Mouse (Mus musculus) layer of hippocampus, adult 2 months (tissue): Measurements from ENCODE around the gene Slc37a1. TPM values are rescaled to one million over a fixed set of nuclear protein-coding genes. Genes with fewer than 3 reads are reported as not detected.

Experiments used
- DNase-seq, 2 experiments: peaks; one replicate each; pipeline ENCODE4 v3.0.0; 2022; ENCODE audit warnings: low spot score in 2 of 2
- H3K27ac ChIP-seq: fragments of 200-600 bp; 2 replicates; pipeline ENCODE4 v1.8.1; 2022
- H3K4me3 ChIP-seq: fragments of 200-600 bp; 2 replicates; pipeline ENCODE4 v1.8.1; 2022; ENCODE audit warnings: mild to moderate bottlenecking
- CTCF ChIP-seq: fragments of 200-600 bp; conservative IDR thresholded peaks from 2 replicates; pipeline ENCODE4 v1.8.1; 2022; ENCODE audit warnings: antibody characterized with exemption, mild to moderate bottlenecking, moderate library complexity
- total RNA-seq, 2 experiments: library from RNA; stranded (reverse); gene quantifications; 2 replicates each; pipeline ENCODE4 v1.2.3; 2021

The Slc37a1 gene
- total RNA-seq, 2 experiments from 2014 or later: 8.4 to 11.5 TPM

- Histone ChIP-seq H3K27ac (no peak overlapping the region), H3K4me3 (no peak overlapping the region)
- TF ChIP-seq CTCF: no peak
- DNase-seq: no peak
Observed at GRCm38 (mm10) chr17:31365586-31366166, 79.1 kb downstream of the Slc37a1 start.

- no peak for DNase-seq
- Histone ChIP-seq H3K27ac (no peak overlapping the region), H3K4me3 (no peak overlapping the region)
- no peak for TF ChIP-seq CTCF
Observed at GRCm38 (mm10) chr17:31370221-31370620, 83.6 kb downstream of the Slc37a1 start.

GRCm38 (mm10) chr17:31370931-31371330, 84.3 kb downstream of the Slc37a1 start:
- TF ChIP-seq CTCF: no peak
- no peak for DNase-seq
- H3K4me3 ChIP-seq: no peak overlapping the region
- H3K27ac ChIP-seq: no peak overlapping the region

GRCm38 (mm10) chr17:31377961-31378360, 91.4 kb downstream of the Slc37a1 start:
- Histone ChIP-seq H3K27ac (peak overlapping the region; percentile 82), H3K4me3 (peak overlapping the region; percentile 25)
- TF ChIP-seq CTCF: peak; percentile 97
- peak; percentile 80 to 83 for DNase-seq

GRCm38 (mm10) chr17:31378361-31378761, 91.8 kb downstream of the Slc37a1 start:
- peak overlapping the region; percentile 25 for H3K4me3 ChIP-seq
- peak overlapping the region; percentile 82 for H3K27ac ChIP-seq
- DNase-seq: peak; percentile 29 to 30
- no peak for TF ChIP-seq CTCF

GRCm38 (mm10) chr17:31379086-31379485, 92.5 kb downstream of the Slc37a1 start:
- Histone ChIP-seq H3K4me3 (no peak overlapping the region), H3K27ac (peak overlapping the region; percentile 82)
- no peak; the same call in 1 of the 2 replicates for TF ChIP-seq CTCF
- DNase-seq: no peak

GRCm38 (mm10) chr17:31379863-31380262, 93.3 kb downstream of the Slc37a1 start:
- TF ChIP-seq CTCF: no peak

GRCm38 (mm10) chr17:31383320-31383719, 96.7 kb downstream of the Slc37a1 start:
- H3K27ac ChIP-seq: no peak overlapping the region
- no peak for TF ChIP-seq CTCF
- no peak overlapping the region for H3K4me3 ChIP-seq
- no peak for DNase-seq

More at GRCm38 (mm10) chr17:31379863-31380262, 93.3 kb downstream of the Slc37a1 start:
- H3K27ac ChIP-seq: no peak overlapping the region
- no peak for DNase-seq
- no peak overlapping the region for H3K4me3 ChIP-seq

- Histone ChIP-seq H3K27ac (no peak overlapping the region; the same call in 1 of the 2 replicates), H3K4me3 (no peak overlapping the region)
- DNase-seq: no peak
- TF ChIP-seq CTCF: no peak
Observed at GRCm38 (mm10) chr17:31384968-31385627, 98.5 kb downstream of the Slc37a1 start.

GRCm38 (mm10) chr17:31385671-31386665, 99.4 kb downstream of the Slc37a1 start, which contains the start of gene Pde9a:
Gene Pde9a, plus strand, starts transcription at chr17:31386210.
- Histone ChIP-seq H3K4me3 (peak within 1 kb of the TSS; percentile 59), H3K27ac (peak within 1 kb of the TSS; percentile 89)
- DNase-seq: peak; percentile 54 to 67
- TF ChIP-seq CTCF: no peak

GRCm38 (mm10) chr17:31386766-31387275, 100.2 kb downstream of the Slc37a1 start:
- Histone ChIP-seq H3K27ac (peak overlapping the region; percentile 89), H3K4me3 (peak overlapping the region; percentile 59)
- no peak for TF ChIP-seq CTCF
- no peak for DNase-seq

GRCm38 (mm10) chr17:31389432-31390050, 102.9 kb downstream of the Slc37a1 start:
- DNase-seq: no peak
- Histone ChIP-seq H3K27ac (0 out of 2 replicates have a peak overlapping the region, but pooled peaks have one; percentile 14), H3K4me3 (no peak overlapping the region)
- no peak for TF ChIP-seq CTCF
